Comparison of ENCODE assay signal across 12 mouse cellular contexts in genomic region chr2:174598451-174598850, GRCm38 (mm10). TPM values are rescaled to one million over a fixed set of nuclear protein-coding genes. Genes with fewer than 3 reads are reported as not detected.
A peak's percentile ranks its signal among the peaks of the same experiment; 100 is the strongest.
DNase-seq lines count a peak whose midpoint lies in the region; ATAC-seq and TF ChIP-seq lines count a peak whose summit lies in the region.
"Had no signal": no experiment of that assay in that cellular context is flagged by ENCODE, and none has a peak within 500 bp of the region (broad histone marks: within the 10 kb centered on the region; RNA-seq: fewer than 3 reads in every experiment).

No protein-coding gene starts in this region.

- no peak overlapping the region for H3K9ac ChIP-seq in lung, embryonic 15.5 days
- H3K9ac ChIP-seq in hindbrain, embryonic 11.5 days (ENCODE audit: low read depth, low read length), result no peak overlapping the region
- no peak overlapping the region for H3K9ac ChIP-seq in heart, embryonic 12.5 days
- H3K9ac ChIP-seq: limb, embryonic 15.5 days; midbrain, embryonic 12.5 days had no signal

- H3K4me1 ChIP-seq in lung, embryonic 15.5 days, result peaks cover 4% of the 10 kb centered on the region; the same call in 1 of the 2 replicates
- H3K4me1 ChIP-seq in lung, adult 2 months (ENCODE audit: control insufficient read depth, insufficient read depth, low read length), result no peaks in the 10 kb centered on the region
- H3K4me1 ChIP-seq in bone marrow, adult 2 months (ENCODE audit: control insufficient read depth, insufficient read depth, low read length), result peaks cover 6% of the 10 kb centered on the region
- H3K4me1 ChIP-seq in hindbrain, embryonic 11.5 days (replicated peaks; ENCODE audit: control insufficient read depth, insufficient read depth, low read length), result no peaks in the 10 kb centered on the region
- peaks cover 28% of the 10 kb centered on the region for H3K4me1 ChIP-seq in heart, embryonic 12.5 days (replicated peaks)

- TF ChIP-seq CTCF in lung, adult 2 months (IDR thresholded peaks at IDR 0.05; ENCODE audit: insufficient read depth, low read length), result no peak
- TF ChIP-seq CTCF in bone marrow, adult 2 months (IDR thresholded peaks at IDR 0.05; ENCODE audit: control insufficient read depth, insufficient read depth, low read length), result no peak

- no peaks in the 10 kb centered on the region for H3K27me3 ChIP-seq in lung, embryonic 15.5 days
- no peaks in the 10 kb centered on the region for H3K27me3 ChIP-seq in splenic B cell, adult 2 months (ENCODE audit: control insufficient read depth, insufficient read depth, low read length, poor library complexity, severe bottlenecking)
- no peaks in the 10 kb centered on the region for H3K27me3 ChIP-seq in hindbrain, embryonic 11.5 days (ENCODE audit: control insufficient read depth, insufficient read depth, low read length)
- H3K27me3 ChIP-seq in heart, embryonic 12.5 days (replicated peaks), result no peaks in the 10 kb centered on the region
- H3K27me3 ChIP-seq: limb, embryonic 15.5 days; midbrain, embryonic 12.5 days had no signal

- H3K36me3 ChIP-seq in lung, embryonic 15.5 days, result no peaks in the 10 kb centered on the region
- H3K36me3 ChIP-seq in splenic B cell, adult 2 months (ENCODE audit: control insufficient read depth, insufficient read depth, low read length, poor library complexity, severe bottlenecking), result no peaks in the 10 kb centered on the region
- H3K36me3 ChIP-seq in hindbrain, embryonic 11.5 days (ENCODE audit: control insufficient read depth, insufficient read depth, low read length), result no peaks in the 10 kb centered on the region
- no peaks in the 10 kb centered on the region for H3K36me3 ChIP-seq in heart, embryonic 12.5 days
- H3K36me3 ChIP-seq: limb, embryonic 15.5 days; midbrain, embryonic 12.5 days had no signal

- 59% methylated on average over 12 of the region's 12 CpGs for WGBS in lung, embryonic 15.5 days
- 51% methylated on average over 12 of the region's 12 CpGs for WGBS in lung, adult 2 months
- 22% methylated on average over 12 of the region's 12 CpGs for WGBS in bone marrow, adult 2 months
- 77% methylated on average over 12 of the region's 12 CpGs for WGBS in hindbrain, embryonic 11.5 days
- WGBS in heart, embryonic 12.5 days, result 65% methylated on average over 12 of the region's 12 CpGs

- no peak for TF ChIP-seq POLR2A in lung, adult 2 months (IDR thresholded peaks at IDR 0.05; ENCODE audit: borderline replicate concordance, extremely low read depth, low read depth, low read length)
- TF ChIP-seq POLR2A in bone marrow, adult 2 months (IDR thresholded peaks at IDR 0.05; ENCODE audit: borderline replicate concordance, control insufficient read depth, low read depth, low read length), result peak; percentile 34; the same call in 1 of the 2 replicates

- no peak overlapping the region for H3K4me3 ChIP-seq in lung, embryonic 15.5 days
- H3K4me3 ChIP-seq in lung, adult 2 months (replicated peaks; ENCODE audit: extremely low read depth, low read depth, low read length), result no peak overlapping the region
- H3K4me3 ChIP-seq in bone marrow, adult 2 months (replicated peaks; ENCODE audit: control insufficient read depth, low read depth, low read length), result no peak overlapping the region
- H3K4me3 ChIP-seq in hindbrain, embryonic 11.5 days (ENCODE audit: low read depth, low read length), result no peak overlapping the region
- no peak overlapping the region for H3K4me3 ChIP-seq in heart, embryonic 12.5 days
- H3K4me3 ChIP-seq: limb, embryonic 15.5 days; midbrain, embryonic 12.5 days had no signal

- H3K27ac ChIP-seq in lung, embryonic 15.5 days, result peak overlapping the region; percentile 63
- H3K27ac ChIP-seq in bone marrow, adult 2 months (ENCODE audit: control insufficient read depth, insufficient read depth, low read depth, low read length, poor library complexity), result no peak overlapping the region
- no peak overlapping the region for H3K27ac ChIP-seq in hindbrain, embryonic 11.5 days (ENCODE audit: low read depth, low read length)
- no peak overlapping the region for H3K27ac ChIP-seq in heart, embryonic 12.5 days (ENCODE audit: poor library complexity, severe bottlenecking)
- H3K27ac ChIP-seq: midbrain, embryonic 12.5 days had no signal

- H3K4me2 ChIP-seq in lung, embryonic 15.5 days, result no peak overlapping the region
- H3K4me2 ChIP-seq in hindbrain, embryonic 11.5 days (replicated peaks; ENCODE audit: low read depth, low read length), result no peak overlapping the region
- H3K4me2 ChIP-seq in heart, embryonic 12.5 days, result no peak overlapping the region
- H3K4me2 ChIP-seq: limb, embryonic 15.5 days; midbrain, embryonic 12.5 days had no signal

- H3K9me3 ChIP-seq in lung, embryonic 15.5 days, result no peaks in the 10 kb centered on the region
- H3K9me3 ChIP-seq in hindbrain, embryonic 11.5 days (ENCODE audit: control insufficient read depth, low read length), result no peaks in the 10 kb centered on the region
- H3K9me3 ChIP-seq in heart, embryonic 12.5 days (replicated peaks), result no peaks in the 10 kb centered on the region
- H3K9me3 ChIP-seq: limb, embryonic 15.5 days; midbrain, embryonic 12.5 days had no signal

- DNase-seq in lung, adult 2 months, result no peak
- DNase-seq in layer of hippocampus, postnatal 10 days (ENCODE audit: low spot score in 2 of 2), result peak; percentile 28 to 59
- peak; percentile 49 for DNase-seq in splenic B cell, adult 2 months (ENCODE audit: low read depth, low spot score)
- no peak for DNase-seq in cerebellum, postnatal 25 days
- no peak for DNase-seq in hindbrain, embryonic 11.5 days (ENCODE audit: low spot score)

- no peak for ATAC-seq in lung, embryonic 15.5 days (ENCODE audit: borderline replicate concordance, extremely low read depth, low FRiP score, low TSS enrichment)
- no peak for ATAC-seq in hindbrain, embryonic 11.5 days (ENCODE audit: low FRiP score)
- no peak for ATAC-seq in heart, embryonic 12.5 days (ENCODE audit: insufficient number of reproducible peaks, low FRiP score)
- ATAC-seq: Patski had no signal

RNA-seq across cellular contexts. Expression of gene Zfp831, which starts 44.9 kb away (rescaled TPM):
- 0.02 and 0.03 TPM in 2 replicates for polyA plus RNA-seq in lung, embryonic 15.5 days (2015; fragmentation: Nextera tagmentation; extraction: Ambion mirVana)
- 0.53 and 0.65 TPM in 2 replicates for polyA plus RNA-seq in lung, adult 2 months (2012; rRNA removed)
- polyA plus RNA-seq in bone marrow, adult 2 months (2011; ENCODE audit: insufficient read depth, insufficient read length, low replicate concordance, missing spikeins), result 2.0 and 6.0 TPM in 2 replicates
- total RNA-seq in layer of hippocampus, postnatal 10 days (2021), result 1 to 10 TPM; 3.8 TPM
- not detected in 2 replicates for polyA plus RNA-seq in hindbrain, embryonic 11.5 days (2014; fragmentation: Nextera tagmentation; extraction: Ambion mirVana)
- not detected in 2 replicates for polyA plus RNA-seq in heart, embryonic 12.5 days (2016; fragmentation: Nextera tagmentation; extraction: Ambion mirVana)
- polyA plus RNA-seq: intestine, embryonic 14.5 days; limb, embryonic 15.5 days; Patski had no signal

Comparison
In these comparisons a context has a peak if more than half of its experiments do, and no peak if none do; other contexts are left out.
1. DNase-seq: peak in layer of hippocampus, postnatal 10 days (2 of 2) and splenic B cell, adult 2 months (single experiment); none in lung, adult 2 months (single experiment), cerebellum, postnatal 25 days (0 of 2) and hindbrain, embryonic 11.5 days (single experiment).